Mouse (Mus musculus) CH12.LX (cell line): ENCODE measurements around the gene Tns2. TPM values are rescaled to one million over a fixed set of nuclear protein-coding genes. Genes with fewer than 3 reads are reported as not detected.

Experiments
- DNase-seq: peaks from one replicate; pipeline ENCODE4 v3.0.0-alpha.2; 2013; ENCODE audit errors: extremely low read depth
- H3K27ac ChIP-seq: 2 replicates; pipeline ENCODE4 v1.5.1; 2012; ENCODE audit warnings: low read depth, mild to moderate bottlenecking, control low read depth, moderate library complexity; ENCODE audit not compliant: insufficient read depth
- H3K27me3 ChIP-seq: replicated peaks from 2 replicates; pipeline ENCODE3; 2012; ENCODE audit warnings: inconsistent platforms
- H3K36me3 ChIP-seq, 2 experiments: replicated peaks in 1 of 2; 2 replicates each; pipeline versions ENCODE3 to v1.6.1; 2012; ENCODE audit warnings: inconsistent platforms in 1 of 2, low read length in 1 of 2, mild to moderate bottlenecking in 1 of 2, mixed read lengths in 1 of 2, moderate library complexity in 1 of 2; ENCODE audit not compliant: control insufficient read depth in 1 of 2, insufficient read depth in 1 of 2
- H3K4me1 ChIP-seq, 2 experiments: 2 replicates each; pipeline ENCODE4 v1.6.1; 2012; ENCODE audit warnings: inconsistent platforms in 1 of 2, moderate library complexity in 1 of 2; ENCODE audit not compliant: insufficient read depth in 2 of 2, control insufficient read depth in 1 of 2
- H3K4me2 ChIP-seq: 2 replicates; pipeline ENCODE4 v1.6.1; 2012; ENCODE audit warnings: low read depth, mild to moderate bottlenecking, control low read depth; ENCODE audit not compliant: poor library complexity, insufficient read depth, severe bottlenecking
- H3K4me3 ChIP-seq, 3 experiments: fragments of 150-350 bp in 1 of 3; sonication (generic) in 1 of 3; replicated peaks in 1 of 3; 2 replicates each; pipeline versions ENCODE3 to v1.5.1; 2011 to 2012; ENCODE audit warnings: low read depth in 2 of 3, low read length in 2 of 3, mild to moderate bottlenecking in 2 of 3, moderate library complexity in 2 of 3, control low read depth in 1 of 3, improper control_type of control experiment in 1 of 3, inconsistent platforms in 1 of 3, mixed read lengths in 1 of 3; ENCODE audit not compliant: poor library complexity in 1 of 3
- H3K79me2 ChIP-seq: replicated peaks from 2 replicates; pipeline ENCODE4 v1.6.1; 2012; ENCODE audit warnings: mild to moderate bottlenecking, moderate library complexity; ENCODE audit not compliant: control insufficient read depth, poor library complexity, insufficient read depth, severe bottlenecking; ENCODE audit errors: extremely low read depth
- H3K9ac ChIP-seq: 2 replicates; pipeline ENCODE4 v1.6.1; 2012; ENCODE audit warnings: low read depth, mild to moderate bottlenecking, control low read depth, moderate library complexity; ENCODE audit not compliant: insufficient read depth
- H3K9me3 ChIP-seq: replicated peaks from 2 replicates; pipeline ENCODE3; 2012; ENCODE audit warnings: low read length, inconsistent platforms, mixed read lengths
- BHLHE40 ChIP-seq: IDR thresholded peaks from 2 replicates; pipeline ENCODE4 v1.6.1; 2011; ENCODE audit warnings: mild to moderate bottlenecking, low read depth, low read length, improper control_type of control experiment
- CHD1 ChIP-seq: IDR thresholded peaks from 2 replicates; pipeline ENCODE4 v1.6.1; 2012; ENCODE audit warnings: low read depth, low read length, improper control_type of control experiment, inconsistent platforms
- CTCF ChIP-seq, 2 experiments: IDR thresholded peaks in 1 of 2; conservative IDR thresholded peaks in 1 of 2; 2 replicates each; pipeline ENCODE4 v1.5.1; 2011 to 2012; ENCODE audit warnings: low read depth in 2 of 2, low read length in 2 of 2, improper control_type of control experiment in 1 of 2, inconsistent platforms in 1 of 2, mild to moderate bottlenecking in 1 of 2, moderate library complexity in 1 of 2
- E2F4 ChIP-seq: IDR thresholded peaks from 2 replicates; pipeline ENCODE4 v1.6.1; 2011; ENCODE audit warnings: low read depth, low read length, improper control_type of control experiment; ENCODE audit not compliant: insufficient replicate concordance
- ELF1 ChIP-seq: IDR thresholded peaks from 2 replicates; pipeline ENCODE4 v1.6.1; 2014; ENCODE audit warnings: low read depth, mild to moderate bottlenecking, inconsistent platforms, low read length, improper control_type of control experiment
- EP300 ChIP-seq: IDR thresholded peaks from 2 replicates; pipeline ENCODE4 v1.6.1; 2011; ENCODE audit warnings: low read length, improper control_type of control experiment
- ETS1 ChIP-seq: conservative IDR thresholded peaks from 2 replicates; pipeline ENCODE4 v1.6.1; 2012; ENCODE audit warnings: low read depth, mild to moderate bottlenecking, inconsistent platforms, low read length, improper control_type of control experiment, moderate library complexity
- GABPA ChIP-seq: IDR thresholded peaks from 2 replicates; pipeline ENCODE4 v1.6.1; 2012; ENCODE audit warnings: low read depth, low read length, improper control_type of control experiment, inconsistent platforms; ENCODE audit not compliant: insufficient replicate concordance
- IRF4 ChIP-seq: IDR thresholded peaks from 2 replicates; pipeline ENCODE4 v1.6.1; 2014; ENCODE audit warnings: low read depth, mild to moderate bottlenecking, inconsistent platforms, low read length, improper control_type of control experiment
- JUN ChIP-seq: IDR thresholded peaks from 2 replicates; pipeline ENCODE4 v1.6.1; 2011; ENCODE audit warnings: low read depth, mild to moderate bottlenecking, low read length, improper control_type of control experiment, moderate library complexity; ENCODE audit not compliant: insufficient read depth
- JUND ChIP-seq: conservative IDR thresholded peaks from 2 replicates; pipeline ENCODE4 v1.6.1; 2011; ENCODE audit warnings: low read depth, low read length, improper control_type of control experiment
- KAT2A ChIP-seq: IDR thresholded peaks from 2 replicates; pipeline ENCODE4 v1.6.1; 2012; ENCODE audit warnings: low read length, improper control_type of control experiment, inconsistent platforms; ENCODE audit not compliant: insufficient replicate concordance
- MAX ChIP-seq: IDR thresholded peaks from 2 replicates; pipeline ENCODE4 v1.6.1; 2011; ENCODE audit warnings: low read length, improper control_type of control experiment
- MAZ ChIP-seq: IDR thresholded peaks from 2 replicates; pipeline ENCODE4 v1.6.1; 2012; ENCODE audit warnings: low read depth, mild to moderate bottlenecking, inconsistent platforms, low read length, improper control_type of control experiment, moderate library complexity
- MXI1 ChIP-seq: IDR thresholded peaks from 2 replicates; pipeline ENCODE4 v1.6.1; 2011; ENCODE audit warnings: mild to moderate bottlenecking, low read depth, low read length, improper control_type of control experiment
- MYC ChIP-seq: IDR thresholded peaks from 2 replicates; pipeline ENCODE4 v1.6.1; 2011; ENCODE audit warnings: low read depth, mild to moderate bottlenecking, improper control_type of control experiment, low read length
- NELFE ChIP-seq: IDR thresholded peaks from 2 replicates; pipeline ENCODE4 v1.6.1; 2011; ENCODE audit warnings: low read depth, low read length, improper control_type of control experiment
- NRF1 ChIP-seq: IDR thresholded peaks from 2 replicates; pipeline ENCODE4 v1.6.1; 2014; ENCODE audit warnings: low read depth, mild to moderate bottlenecking, inconsistent platforms, low read length, improper control_type of control experiment, moderate library complexity
- POLR2A ChIP-seq: IDR thresholded peaks from 2 replicates; pipeline ENCODE4 v1.6.1; 2011; ENCODE audit warnings: low read depth, mild to moderate bottlenecking, improper control_type of control experiment, low read length
- POLR2AphosphoS2 ChIP-seq: IDR thresholded peaks from 2 replicates; pipeline ENCODE4 v1.6.1; 2011; ENCODE audit warnings: low read depth, low read length, improper control_type of control experiment
- RCOR1 ChIP-seq: conservative IDR thresholded peaks from 2 replicates; pipeline ENCODE4 v1.6.1; 2012; ENCODE audit warnings: low read depth, mild to moderate bottlenecking, inconsistent platforms, low read length, improper control_type of control experiment
- SIN3A ChIP-seq: IDR thresholded peaks from 2 replicates; pipeline ENCODE4 v1.6.1; 2012; ENCODE audit warnings: low read length, improper control_type of control experiment, inconsistent platforms
- SMC3 ChIP-seq: IDR thresholded peaks from 2 replicates; pipeline ENCODE4 v1.6.1; 2011; ENCODE audit warnings: low read depth, low read length, improper control_type of control experiment
- TBP ChIP-seq: conservative IDR thresholded peaks from 2 replicates; pipeline ENCODE4 v1.6.1; 2011; ENCODE audit warnings: low read depth, low read length, improper control_type of control experiment
- TCF12 ChIP-seq: IDR thresholded peaks from 2 replicates; pipeline ENCODE4 v1.6.1; 2014; ENCODE audit warnings: low read depth, mild to moderate bottlenecking, inconsistent platforms, low read length, improper control_type of control experiment
- UBTF ChIP-seq: IDR thresholded peaks from 2 replicates; pipeline ENCODE4 v1.6.1; 2012; ENCODE audit warnings: low read depth, mild to moderate bottlenecking, inconsistent platforms, low read length, improper control_type of control experiment, moderate library complexity
- USF1 ChIP-seq: IDR thresholded peaks from 2 replicates; pipeline ENCODE4 v1.6.1; 2014; ENCODE audit warnings: low read depth, mild to moderate bottlenecking, inconsistent platforms, low read length, improper control_type of control experiment
- ZC3H11A ChIP-seq: IDR thresholded peaks from 2 replicates; pipeline ENCODE4 v1.6.1; 2012; ENCODE audit warnings: low read depth, mild to moderate bottlenecking, inconsistent platforms, low read length, improper control_type of control experiment
- ZMIZ1 ChIP-seq: IDR thresholded peaks from 2 replicates; pipeline ENCODE4 v1.6.1; 2012; ENCODE audit warnings: low read depth, mild to moderate bottlenecking, inconsistent platforms, low read length, improper control_type of control experiment
- ZNF384 ChIP-seq: IDR thresholded peaks from 2 replicates; pipeline ENCODE4 v1.6.1; 2012; ENCODE audit warnings: low read depth, low read length, improper control_type of control experiment, inconsistent platforms
- dilution Hi-C: fragments of 300-500 bp; cut with MboI; formaldehyde crosslinking; loops from 2 replicates; pipeline ENCODE4 v1.14.3; 2020; ENCODE audit warnings: low sequenced_read_pairs; ENCODE audit not compliant: extremely low pct_unique_long_range_greater_than_20kb, extremely low pct_ligation_motif_present
- in situ Hi-C: fragments of 300-500 bp; cut with MboI; formaldehyde crosslinking; loops from 3 replicates; pipeline ENCODE4 v1.14.3; 2019; ENCODE audit warnings: low sequenced_read_pairs, low pct_ligation_motif_present, low pct_unique_long_range_greater_than_20kb, mixed read lengths
- polyA plus RNA-seq: library from polyadenylated mRNA; unstranded; fragments of >175 nt; gene quantifications from 2 replicates; pipeline ENCODE4 v1.2.1, GENCODE M21; 2012; ENCODE audit warnings: low read depth; ENCODE audit not compliant: insufficient read length
- total RNA-seq, 2 experiments: library from RNA; depleted of rRNA; stranded (reverse); fragments of 300-350 nt in 1 of 2; fragments of >200 nt in 1 of 2; gene quantifications; 2 replicates each; pipeline ENCODE4 v1.2.3; 2012 to 2014

Gene Tns2
- total and polyA plus RNA-seq, 3 experiments: 0.13 to 0.34 TPM; not detected in 1

GRCm38 (mm10) chr15:102056495-102057174 is 43.6 kb upstream of the Tns2 start:
- no peak overlapping the region for H3K9ac ChIP-seq
- peaks cover 68% of the 10 kb centered on the region for H3K27me3 ChIP-seq
- in situ Hi-C loops: no loop called here
- peaks cover 7% of the 10 kb centered on the region for H3K9me3 ChIP-seq
- H3K4me2 ChIP-seq: no peak overlapping the region
- DNase-seq: no peak
- no peak overlapping the region for H3K4me3 ChIP-seq
- TF ChIP-seq ETS1 (no peak), TCF12 (no peak), BHLHE40 (no peak), ZMIZ1 (no peak), UBTF (no peak), NELFE (no peak), POLR2AphosphoS2 (no peak), GABPA (no peak), NRF1 (no peak), ZC3H11A (no peak), IRF4 (no peak), E2F4 (no peak), MAZ (no peak), MXI1 (no peak), POLR2A (no peak), SMC3 (no peak), CHD1 (no peak), ELF1 (no peak)
- TF ChIP-seq, all 38 proteins: peak for 0
- Histone ChIP-seq H3K27ac (no peak overlapping the region), H3K36me3 (no peaks in the 10 kb centered on the region), H3K79me2 (no peaks in the 10 kb centered on the region), H3K4me1 (peaks cover 0 to 4% of the 10 kb centered on the region in 2 experiments; a peak in 1 of 4 replicates)
- dilution Hi-C loops: no loop called here

DNA sequence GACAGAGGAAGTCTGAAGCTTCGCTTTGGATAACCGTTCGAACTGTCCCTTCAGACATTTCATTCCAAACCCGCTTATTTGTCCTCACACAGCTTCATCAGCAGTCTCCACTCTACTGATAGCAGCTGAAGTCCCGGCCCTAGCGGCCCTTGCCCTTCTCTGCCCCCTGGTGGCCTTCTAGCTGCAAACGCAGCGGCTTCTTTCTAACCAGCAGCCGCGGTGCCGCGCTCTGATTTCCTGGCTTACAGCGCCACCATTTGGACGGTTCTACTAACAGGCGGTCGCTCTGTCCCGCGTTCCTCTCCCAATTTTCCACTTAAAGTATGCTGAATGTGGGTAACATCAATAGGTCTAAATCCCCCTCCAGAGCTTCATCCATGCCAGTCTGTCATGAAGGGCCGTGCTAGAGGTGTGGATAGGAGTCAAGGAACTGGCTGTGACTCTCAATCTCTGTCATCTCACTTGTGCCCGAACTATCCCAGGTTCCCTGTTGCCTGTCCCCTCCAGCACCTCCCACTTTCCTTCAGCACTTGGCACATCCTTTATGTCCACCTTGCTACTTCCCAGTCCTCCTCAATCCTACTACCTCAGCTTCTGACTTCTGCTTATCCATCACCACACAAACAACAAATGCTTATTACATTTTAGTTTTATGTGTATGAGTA is 34.4 kb upstream of the Tns2 start:
- Histone ChIP-seq H3K9ac (no peak overlapping the region), H3K36me3 (no peaks in the 10 kb centered on the region), H3K27me3 (peaks cover 51% of the 10 kb centered on the region), H3K4me2 (peak overlapping the region; percentile 62), H3K27ac (no peak overlapping the region), H3K4me1 (peaks cover 15 to 54% of the 10 kb centered on the region in 2 experiments), H3K4me3 (no peak overlapping the region), H3K9me3 (peaks cover 3% of the 10 kb centered on the region), H3K79me2 (no peaks in the 10 kb centered on the region)
- in situ Hi-C loops (loop anchor here (5.0 to 10.0 kb wide), 3 partner anchors 73 to 631 kb away; partner anchors contain the start of gene Krt87), dilution Hi-C loops (no loop called here)
- DNase-seq: peak; percentile 96
- TF ChIP-seq JUND (peak; percentile 28; the same call in 1 of the 2 replicates), USF1 (no peak), ETS1 (no peak), GABPA (no peak), E2F4 (peak; percentile 52; the same call in 1 of the 2 replicates), ZNF384 (no peak), KAT2A (no peak), TCF12 (no peak; the same call in 1 of the 2 replicates), SMC3 (peak; percentile 100), IRF4 (peak; percentile 66; the same call in 1 of the 2 replicates), CHD1 (no peak), EP300 (peak; percentile 32; the same call in 1 of the 2 replicates), JUN (no peak), ZMIZ1 (no peak), POLR2AphosphoS2 (no peak), TBP (no peak), MAX (no peak), MYC (no peak), SIN3A (peak; percentile 68; the same call in 1 of the 2 replicates), CTCF (conservative IDR thresholded peaks at IDR 0.05 in 1 of 2, IDR thresholded peaks at IDR 0.05 in 1 of 2; ENCODE audit: low read depth in 2 of 2, low read length in 2 of 2) (peak; percentile 91 to 100), UBTF (no peak), RCOR1 (no peak)
